8 mouse cellular contexts compared by ENCODE assay signal in genomic region chr3:153250598-153251257, GRCm38 (mm10).
A peak's percentile ranks its signal among the peaks of the same experiment; 100 is the strongest.
DNase-seq lines count a peak whose midpoint lies in the region; ATAC-seq and TF ChIP-seq lines count a peak whose summit lies in the region.

No protein-coding gene starts in this region.

- TF ChIP-seq CTCF in olfactory bulb, adult 2 months (IDR thresholded peaks at IDR 0.05; ENCODE audit: insufficient read depth, low read depth, low read length) = peak; percentile 69

- no peak overlapping the region for H3K4me3 ChIP-seq in embryonic facial prominence, embryonic 13.5 days
- H3K4me3 ChIP-seq in liver, embryonic 15.5 days (replicated peaks) = no peak overlapping the region
- H3K4me3 ChIP-seq in olfactory bulb, adult 2 months (ENCODE audit: insufficient read depth, low read depth, low read length) = no peak overlapping the region

- H3K9me3 ChIP-seq in embryonic facial prominence, embryonic 13.5 days = no peaks in the 10 kb centered on the region
- no peaks in the 10 kb centered on the region for H3K9me3 ChIP-seq in liver, embryonic 15.5 days (replicated peaks)

- H3K9ac ChIP-seq in embryonic facial prominence, embryonic 13.5 days = no peak overlapping the region
- no peak overlapping the region for H3K9ac ChIP-seq in liver, embryonic 15.5 days

- no peak overlapping the region for H3K4me2 ChIP-seq in embryonic facial prominence, embryonic 13.5 days
- H3K4me2 ChIP-seq in liver, embryonic 15.5 days = no peak overlapping the region

- peaks cover 29% of the 10 kb centered on the region for H3K4me1 ChIP-seq in embryonic facial prominence, embryonic 13.5 days
- no peaks in the 10 kb centered on the region; the same call in 1 of the 2 replicates for H3K4me1 ChIP-seq in liver, embryonic 15.5 days (replicated peaks)
- no peaks in the 10 kb centered on the region for H3K4me1 ChIP-seq in olfactory bulb, adult 2 months (ENCODE audit: control insufficient read depth, insufficient read depth, low read length)

- no peak for TF ChIP-seq POLR2A in olfactory bulb, adult 2 months (IDR thresholded peaks at IDR 0.05; ENCODE audit: insufficient read depth, low read depth, low read length)

- peak; percentile 90 for DNase-seq in CD4-positive helper T cell, adult 2 months (ENCODE audit: low read depth, low spot score)
- peak; percentile 78 for DNase-seq in adrenal gland, postnatal 25 days
- DNase-seq in heart, adult 9 months (ENCODE audit: low spot score in 2 of 2) = peak; percentile 35 to 59
- peak; percentile 67 to 73 for DNase-seq in kidney, postnatal 25 days
- DNase-seq in thymus, adult 18-20 months = peak; percentile 68 to 76

- ATAC-seq in embryonic facial prominence, embryonic 13.5 days (ENCODE audit: insufficient number of reproducible peaks, insufficient read depth, low FRiP score, low TSS enrichment, low read depth) = 0 out of 2 replicates have a peak, but pooled peaks have one; percentile 15
- ATAC-seq in liver, embryonic 15.5 days (ENCODE audit: insufficient read depth) = 0 out of 2 replicates have a peak, but pooled peaks have one; percentile 44

- no peaks in the 10 kb centered on the region for H3K36me3 ChIP-seq in embryonic facial prominence, embryonic 13.5 days
- H3K36me3 ChIP-seq in liver, embryonic 15.5 days (replicated peaks) = no peaks in the 10 kb centered on the region

- H3K27ac ChIP-seq in embryonic facial prominence, embryonic 13.5 days = no peak overlapping the region
- H3K27ac ChIP-seq in liver, embryonic 15.5 days (replicated peaks) = no peak overlapping the region
- no peak overlapping the region for H3K27ac ChIP-seq in olfactory bulb, adult 2 months (ENCODE audit: insufficient read depth, low read depth, low read length)

- no peaks in the 10 kb centered on the region for H3K27me3 ChIP-seq in embryonic facial prominence, embryonic 13.5 days
- H3K27me3 ChIP-seq in liver, embryonic 15.5 days = no peaks in the 10 kb centered on the region

- WGBS in embryonic facial prominence, embryonic 13.5 days = 56% methylated on average over 9 of the region's 9 CpGs
- 35% methylated on average over 9 of the region's 9 CpGs for WGBS in liver, embryonic 15.5 days (ENCODE audit: insufficient replicate concordance)
- WGBS in olfactory bulb, adult 2 months = 59% methylated on average over 9 of the region's 9 CpGs
